10 mouse cellular contexts compared by ENCODE assay signal in genomic region chr15:99032041-99032725, GRCm38 (mm10). TPM values are rescaled to one million over a fixed set of nuclear protein-coding genes. Genes with fewer than 3 reads are reported as not detected.
DNase-seq lines count a peak whose midpoint lies in the region; ATAC-seq and TF ChIP-seq lines count a peak whose summit lies in the region.
"Had no signal": no experiment of that assay in that cellular context is flagged by ENCODE, and none has a peak within 500 bp of the region (broad histone marks: within the 10 kb centered on the region; RNA-seq: fewer than 3 reads in every experiment).

No protein-coding gene starts in this region.

- TF ChIP-seq POLR2A in ES-Bruce4 (IDR thresholded peaks at IDR 0.05; ENCODE audit: insufficient read depth, low read length) = no peak

- peak overlapping the region; percentile 70 for H3K4me2 ChIP-seq in heart, embryonic 16.5 days (ENCODE audit: low read depth, low read length)
- peak overlapping the region; percentile 86 for H3K4me2 ChIP-seq in forebrain, embryonic 13.5 days
- H3K4me2 ChIP-seq in liver, embryonic 13.5 days = peak overlapping the region; percentile 94

- H3K36me3 ChIP-seq in heart, embryonic 16.5 days (ENCODE audit: control insufficient read depth, insufficient read depth) = peaks cover 8% of the 10 kb centered on the region
- H3K36me3 ChIP-seq in ES-Bruce4 (ENCODE audit: control insufficient read depth, insufficient read depth, low read length, poor library complexity, severe bottlenecking) = peaks cover 43% of the 10 kb centered on the region
- peaks cover 28% of the 10 kb centered on the region for H3K36me3 ChIP-seq in forebrain, embryonic 13.5 days (ENCODE audit: poor library complexity, severe bottlenecking)
- peaks cover 47% of the 10 kb centered on the region for H3K36me3 ChIP-seq in liver, embryonic 13.5 days

- TF ChIP-seq EP300 in ES-Bruce4 (IDR thresholded peaks at IDR 0.05; ENCODE audit: insufficient read depth, low read depth, low read length) = no peak

- H3K9me3 ChIP-seq in heart, embryonic 16.5 days (replicated peaks; ENCODE audit: control insufficient read depth, low read length) = no peaks in the 10 kb centered on the region
- H3K9me3 ChIP-seq in ES-Bruce4 (replicated peaks; ENCODE audit: control insufficient read depth, insufficient read depth, low read length, poor library complexity, severe bottlenecking) = no peaks in the 10 kb centered on the region
- no peaks in the 10 kb centered on the region for H3K9me3 ChIP-seq in forebrain, embryonic 13.5 days (replicated peaks)
- no peaks in the 10 kb centered on the region for H3K9me3 ChIP-seq in liver, embryonic 13.5 days (replicated peaks)

- no peak for TF ChIP-seq CTCF in ES-Bruce4 (IDR thresholded peaks at IDR 0.05; ENCODE audit: low read depth, low read length)

- WGBS in heart, embryonic 16.5 days = 58% methylated on average over 9 of the region's 9 CpGs
- 70% methylated on average over 9 of the region's 9 CpGs for WGBS in forebrain, embryonic 13.5 days
- WGBS in liver, embryonic 13.5 days (ENCODE audit: insufficient replicate concordance) = 35% methylated on average over 9 of the region's 9 CpGs

- peak overlapping the region; percentile 51 for H3K9ac ChIP-seq in heart, embryonic 16.5 days (ENCODE audit: low read length)
- H3K9ac ChIP-seq in ES-Bruce4 (ENCODE audit: low read depth, poor library complexity, severe bottlenecking) = peak overlapping the region; percentile 95
- no peak overlapping the region for H3K9ac ChIP-seq in forebrain, embryonic 13.5 days
- H3K9ac ChIP-seq in liver, embryonic 13.5 days = peak overlapping the region; percentile 98

- no peaks in the 10 kb centered on the region for H3K27me3 ChIP-seq in heart, embryonic 16.5 days (ENCODE audit: control insufficient read depth, insufficient read depth, low read length)
- H3K27me3 ChIP-seq in ES-Bruce4 (ENCODE audit: control insufficient read depth, insufficient read depth, low read length, poor library complexity, severe bottlenecking) = no peaks in the 10 kb centered on the region
- 0 out of 2 replicates have a peak, but pooled peaks cover 2% of the 10 kb centered on the region for H3K27me3 ChIP-seq in forebrain, embryonic 13.5 days
- H3K27me3 ChIP-seq in liver, embryonic 13.5 days = no peaks in the 10 kb centered on the region

- peaks cover 55% of the 10 kb centered on the region for H3K4me1 ChIP-seq in heart, embryonic 16.5 days (ENCODE audit: control insufficient read depth, insufficient read depth, low read length)
- H3K4me1 ChIP-seq in ES-Bruce4 (ENCODE audit: control insufficient read depth, insufficient read depth, low read length) = peaks cover 2% of the 10 kb centered on the region
- peaks cover 45% of the 10 kb centered on the region for H3K4me1 ChIP-seq in forebrain, embryonic 13.5 days
- peaks cover 65% of the 10 kb centered on the region for H3K4me1 ChIP-seq in liver, embryonic 13.5 days (replicated peaks)

- peak overlapping the region; percentile 86 for H3K4me3 ChIP-seq in heart, embryonic 16.5 days (ENCODE audit: low read length)
- H3K4me3 ChIP-seq in ES-Bruce4 (ENCODE audit: low read depth, low read length) = peak overlapping the region; percentile 92
- peak overlapping the region; percentile 23 for H3K4me3 ChIP-seq in forebrain, embryonic 13.5 days
- peak overlapping the region; percentile 98 for H3K4me3 ChIP-seq in liver, embryonic 13.5 days (replicated peaks)
- H3K4me3 ChIP-seq: layer of hippocampus, adult 2 months had no signal

- H3K27ac ChIP-seq in heart, embryonic 16.5 days (ENCODE audit: low read length) = peak overlapping the region; percentile 7; the same call in 1 of the 2 replicates
- H3K27ac ChIP-seq in ES-Bruce4 (ENCODE audit: insufficient read depth, low read length) = 0 out of 2 replicates have a peak overlapping the region, but pooled peaks have one; percentile 18
- H3K27ac ChIP-seq in forebrain, embryonic 13.5 days = no peak overlapping the region
- peak overlapping the region; percentile 98 for H3K27ac ChIP-seq in liver, embryonic 13.5 days
- H3K27ac ChIP-seq: layer of hippocampus, adult 2 months had no signal

- DNase-seq in heart, adult 11 months = no peak
- no peak for DNase-seq in liver, embryonic 13.5 days
- no peak for DNase-seq in layer of hippocampus, adult 8-10 months (ENCODE audit: low spot score in 2 of 2)
- DNase-seq in MN1 (ENCODE audit: low spot score) = no peak
- no peak for DNase-seq in cerebellum, postnatal 14 days

- no peak for ATAC-seq in heart, embryonic 16.5 days (replicated peaks; ENCODE audit: extremely low read depth, insufficient read depth, low FRiP score)
- ATAC-seq in forebrain, embryonic 13.5 days = no peak
- no peak for ATAC-seq in liver, embryonic 13.5 days (ENCODE audit: low read depth)

RNA-seq across cellular contexts. Expression of gene Tuba1c, which starts 2.5 kb away (rescaled TPM):
- polyA plus RNA-seq in heart, embryonic 16.5 days (2015; fragmentation: Nextera tagmentation; extraction: Ambion mirVana) = 130 and 149 TPM in 2 replicates
- polyA plus RNA-seq in ES-Bruce4 (2011; ENCODE audit: insufficient read depth, insufficient read length, low read depth, missing spikeins) = 407 and 426 TPM in 2 replicates
- 97.6 and 102 TPM in 2 replicates for polyA plus RNA-seq in forebrain, embryonic 13.5 days (2015; fragmentation: Nextera tagmentation; extraction: Ambion mirVana)
- polyA plus RNA-seq in liver, embryonic 13.5 days (2015; fragmentation: Nextera tagmentation; extraction: Ambion mirVana) = 239 and 246 TPM in 2 replicates
- 10 to 100 TPM; 47.7 to 64.5 (median 52.7) TPM for total RNA-seq in layer of hippocampus, adult 8-10 months (2022)

RNA-seq across cellular contexts. Expression of gene Prph, which starts 22.8 kb away (rescaled TPM):
- polyA plus RNA-seq in heart, embryonic 16.5 days (2015; fragmentation: Nextera tagmentation; extraction: Ambion mirVana) = 1.4 and 2.4 TPM in 2 replicates
- polyA plus RNA-seq in ES-Bruce4 (2011; ENCODE audit: insufficient read depth, insufficient read length, low read depth, missing spikeins) = 8.0 and 11.5 TPM in 2 replicates
- polyA plus RNA-seq in forebrain, embryonic 13.5 days (2015; fragmentation: Nextera tagmentation; extraction: Ambion mirVana) = 0.94 and 1.6 TPM in 2 replicates
- polyA plus RNA-seq in liver, embryonic 13.5 days (2015; fragmentation: Nextera tagmentation; extraction: Ambion mirVana) = 0.54 and 0.62 TPM in 2 replicates
- total RNA-seq in layer of hippocampus, adult 8-10 months (2022) = 1 to 10 TPM in 3 of 4 experiments, under 1 TPM in 1; 0.96 to 1.9 (median 1.4) TPM

RNA-seq across cellular contexts. Expression of gene Troap, which starts 42.2 kb away (rescaled TPM):
- 27.8 and 29.4 TPM in 2 replicates for polyA plus RNA-seq in heart, embryonic 16.5 days (2015; fragmentation: Nextera tagmentation; extraction: Ambion mirVana)
- 43.3 and 46.5 TPM in 2 replicates for polyA plus RNA-seq in ES-Bruce4 (2011; ENCODE audit: insufficient read depth, insufficient read length, low read depth, missing spikeins)
- 37.8 and 38.6 TPM in 2 replicates for polyA plus RNA-seq in forebrain, embryonic 13.5 days (2015; fragmentation: Nextera tagmentation; extraction: Ambion mirVana)
- 14.5 and 18.9 TPM in 2 replicates for polyA plus RNA-seq in liver, embryonic 13.5 days (2015; fragmentation: Nextera tagmentation; extraction: Ambion mirVana)
- total RNA-seq in layer of hippocampus, adult 8-10 months (2022) = under 1 TPM; 0.33 to 0.66 (median 0.46) TPM

RNA-seq across cellular contexts. Expression of gene C1ql4, which starts 55.4 kb away (rescaled TPM):
- polyA plus RNA-seq in heart, embryonic 16.5 days (2015; fragmentation: Nextera tagmentation; extraction: Ambion mirVana) = 0.12 and 0.16 TPM in 2 replicates
- polyA plus RNA-seq in ES-Bruce4 (2011; ENCODE audit: insufficient read depth, insufficient read length, low read depth, missing spikeins) = 0.96 TPM in 1 of 2 replicates, not detected in the other
- polyA plus RNA-seq in forebrain, embryonic 13.5 days (2015; fragmentation: Nextera tagmentation; extraction: Ambion mirVana) = 0.39 TPM in 1 of 2 replicates, not detected in the other
- not detected in 2 replicates for polyA plus RNA-seq in liver, embryonic 13.5 days (2015; fragmentation: Nextera tagmentation; extraction: Ambion mirVana)
- total RNA-seq in layer of hippocampus, adult 8-10 months (2022) = under 1 TPM in 1 of 4 experiments, not detected in 3; 0.21 TPM
- total RNA-seq: layer of hippocampus, adult 2 months had no signal
- polyA plus RNA-seq: cortical plate, adult 2 months had no signal

Comparison
In these comparisons a context has a peak if more than half of its experiments do, and no peak if none do; other contexts are left out.
1. H3K4me3 ChIP-seq: peak in every context shown above with its lines; median percentile 98 in liver, embryonic 13.5 days; 92 in ES-Bruce4; 86 in heart, embryonic 16.5 days; 23 in forebrain, embryonic 13.5 days.